18 mouse cellular contexts compared by ENCODE assay signal in the genomic region with DNA sequence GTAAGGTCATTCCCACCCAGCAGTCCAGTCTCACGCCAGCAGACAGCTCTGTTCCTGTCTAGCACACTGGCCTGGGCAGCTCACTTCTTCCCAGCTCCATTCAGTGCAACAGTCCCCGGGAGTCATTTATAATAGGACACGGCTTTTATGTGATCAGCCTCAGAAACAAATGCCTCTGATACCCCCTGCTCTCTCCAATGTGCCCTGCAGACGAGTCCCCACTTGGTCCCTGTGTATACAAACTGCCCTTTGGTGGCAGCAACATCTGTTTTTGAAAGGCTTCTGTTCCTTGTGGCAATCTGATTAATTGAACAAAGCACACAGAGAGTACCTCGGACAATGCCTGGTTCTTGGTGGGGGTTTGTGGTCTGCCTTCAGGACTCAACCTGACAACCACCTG. TPM values are rescaled to one million over a fixed set of nuclear protein-coding genes. Genes with fewer than 3 reads are reported as not detected.
DNase-seq lines count a peak whose midpoint lies in the region; ATAC-seq and TF ChIP-seq lines count a peak whose summit lies in the region.
"Had no signal": no experiment of that assay in that cellular context is flagged by ENCODE, and none has a peak within 500 bp of the region (broad histone marks: within the 10 kb centered on the region; RNA-seq: fewer than 3 reads in every experiment).

No protein-coding gene starts in this region.

- H3K4me3 ChIP-seq in stomach, embryonic 14.5 days (ENCODE audit: low read depth, low read length): no peak overlapping the region
- no peak overlapping the region for H3K4me3 ChIP-seq in stomach, postnatal 0 days (ENCODE audit: low read depth, low read length)
- no peak overlapping the region for H3K4me3 ChIP-seq in midbrain, embryonic 16.5 days (ENCODE audit: low read depth, low read length)
- no peak overlapping the region for H3K4me3 ChIP-seq in kidney, embryonic 16.5 days (ENCODE audit: low read length)
- H3K4me3 ChIP-seq: embryonic facial prominence, embryonic 12.5 days had no signal

- no peaks in the 10 kb centered on the region for H3K9me3 ChIP-seq in stomach, embryonic 14.5 days (ENCODE audit: control insufficient read depth, low read depth, low read length)
- no peaks in the 10 kb centered on the region for H3K9me3 ChIP-seq in stomach, postnatal 0 days (ENCODE audit: control insufficient read depth, low read length)
- no peaks in the 10 kb centered on the region for H3K9me3 ChIP-seq in midbrain, embryonic 16.5 days (replicated peaks; ENCODE audit: control insufficient read depth, low read length, poor library complexity, severe bottlenecking)
- H3K9me3 ChIP-seq in kidney, embryonic 16.5 days (ENCODE audit: low read length): no peaks in the 10 kb centered on the region
- H3K9me3 ChIP-seq: embryonic facial prominence, embryonic 12.5 days had no signal

- TF ChIP-seq EP300 in stomach, postnatal 0 days (optimal IDR thresholded peaks at IDR 0.05): no peak

- peaks cover 23% of the 10 kb centered on the region for H3K4me1 ChIP-seq in stomach, embryonic 14.5 days (ENCODE audit: control insufficient read depth, insufficient read depth, low read length)
- no peaks in the 10 kb centered on the region for H3K4me1 ChIP-seq in stomach, postnatal 0 days (replicated peaks; ENCODE audit: control insufficient read depth, insufficient read depth)
- H3K4me1 ChIP-seq in midbrain, embryonic 16.5 days (ENCODE audit: control insufficient read depth, insufficient read depth, low read length): peaks cover 15% of the 10 kb centered on the region
- peaks cover 15% of the 10 kb centered on the region for H3K4me1 ChIP-seq in kidney, embryonic 16.5 days (ENCODE audit: insufficient read depth, low read length)

- 18% methylated on average over 5 of the region's 5 CpGs for WGBS in stomach, embryonic 14.5 days
- 32% methylated on average over 5 of the region's 5 CpGs for WGBS in stomach, postnatal 0 days
- 11% methylated on average over 5 of the region's 5 CpGs for WGBS in midbrain, embryonic 16.5 days
- WGBS in kidney, embryonic 16.5 days: 31% methylated on average over 5 of the region's 5 CpGs

- H3K27ac ChIP-seq in stomach, embryonic 14.5 days (ENCODE audit: low read length): peak overlapping the region; percentile 69; the same call in 1 of the 2 replicates
- H3K27ac ChIP-seq in stomach, postnatal 0 days (replicated peaks): no peak overlapping the region
- H3K27ac ChIP-seq in midbrain, embryonic 16.5 days (ENCODE audit: low read length): no peak overlapping the region
- no peak overlapping the region for H3K27ac ChIP-seq in kidney, embryonic 16.5 days (ENCODE audit: low read length)
- H3K27ac ChIP-seq: embryonic facial prominence, embryonic 12.5 days had no signal

- no peak for ATAC-seq in stomach, embryonic 14.5 days (ENCODE audit: insufficient number of reproducible peaks, insufficient read depth, low FRiP score, low read depth)
- no peak for ATAC-seq in stomach, postnatal 0 days (ENCODE audit: low FRiP score, low TSS enrichment)
- ATAC-seq in midbrain, embryonic 16.5 days: no peak
- ATAC-seq in kidney, embryonic 16.5 days (ENCODE audit: low FRiP score, low TSS enrichment): no peak
- ATAC-seq: Patski had no signal

- no peak for TF ChIP-seq CTCF in stomach, postnatal 0 days (IDR thresholded peaks at IDR 0.05; ENCODE audit: low read depth)

- H3K27me3 ChIP-seq in stomach, embryonic 14.5 days (ENCODE audit: control insufficient read depth, insufficient read depth, low read length): no peaks in the 10 kb centered on the region
- no peaks in the 10 kb centered on the region for H3K27me3 ChIP-seq in stomach, postnatal 0 days (ENCODE audit: control insufficient read depth, insufficient read depth, low read length)
- peaks cover 21% of the 10 kb centered on the region for H3K27me3 ChIP-seq in midbrain, embryonic 16.5 days (ENCODE audit: control insufficient read depth, insufficient read depth, low read depth, low read length)
- H3K27me3 ChIP-seq in kidney, embryonic 16.5 days (ENCODE audit: insufficient read depth, low read length): peaks cover 21% of the 10 kb centered on the region
- H3K27me3 ChIP-seq: CH12.LX, Patski had no signal

- no peaks in the 10 kb centered on the region for H3K36me3 ChIP-seq in stomach, embryonic 14.5 days (ENCODE audit: control insufficient read depth, insufficient read depth, low read length)
- H3K36me3 ChIP-seq in stomach, postnatal 0 days (ENCODE audit: control insufficient read depth, insufficient read depth, low read length): no peaks in the 10 kb centered on the region
- H3K36me3 ChIP-seq in midbrain, embryonic 16.5 days (ENCODE audit: control insufficient read depth, insufficient read depth, low read length): no peaks in the 10 kb centered on the region
- no peaks in the 10 kb centered on the region for H3K36me3 ChIP-seq in kidney, embryonic 16.5 days (ENCODE audit: insufficient read depth, low read length)
- H3K36me3 ChIP-seq: embryonic facial prominence, embryonic 12.5 days had no signal

- no peak overlapping the region for H3K9ac ChIP-seq in stomach, embryonic 14.5 days (replicated peaks; ENCODE audit: low read depth, low read length)
- H3K9ac ChIP-seq in stomach, postnatal 0 days (ENCODE audit: low read length): no peak overlapping the region
- H3K9ac ChIP-seq in midbrain, embryonic 16.5 days (ENCODE audit: low read depth, low read length): no peak overlapping the region
- H3K9ac ChIP-seq in kidney, embryonic 16.5 days (replicated peaks; ENCODE audit: low read length): no peak overlapping the region
- H3K9ac ChIP-seq: embryonic facial prominence, embryonic 12.5 days; lung, embryonic 14.5 days had no signal

- no peak overlapping the region for H3K4me2 ChIP-seq in stomach, embryonic 14.5 days (replicated peaks; ENCODE audit: low read depth, low read length)
- no peak overlapping the region for H3K4me2 ChIP-seq in stomach, postnatal 0 days (replicated peaks; ENCODE audit: low read depth)
- H3K4me2 ChIP-seq in midbrain, embryonic 16.5 days (ENCODE audit: low read length): peak overlapping the region; percentile 12; the same call in 1 of the 2 replicates
- H3K4me2 ChIP-seq in kidney, embryonic 16.5 days (replicated peaks; ENCODE audit: low read depth, low read length): no peak overlapping the region

- peak; percentile 56 for DNase-seq in embryo, embryonic 10 days (ENCODE audit: low spot score)
- DNase-seq in embryo, embryonic 9.5 days (ENCODE audit: extremely low spot score): no peak
- DNase-seq in stomach, postnatal 0 days (ENCODE audit: low spot score): no peak
- DNase-seq in lung, postnatal 10 days: no peak
- DNase-seq in ovary, postnatal 14 days (ENCODE audit: low spot score): no peak
- DNase-seq: cerebellum, adult 2 months; gastrocnemius, postnatal 25 days; heart, postnatal 4 days; kidney, adult 8-10 months; liver; thymus, postnatal 25 days had no signal

RNA-seq across cellular contexts. Expression of gene Ntn1, which starts 22.2 kb away (rescaled TPM):
- polyA plus RNA-seq in stomach, embryonic 14.5 days (2014; fragmentation: Nextera tagmentation; extraction: Ambion mirVana): 8.7 and 10.9 TPM in 2 replicates
- polyA plus RNA-seq in stomach, postnatal 0 days (2015; fragmentation: Nextera tagmentation; extraction: Ambion mirVana): 7.4 and 8.5 TPM in 2 replicates
- 15.8 and 16.1 TPM in 2 replicates for polyA plus RNA-seq in midbrain, embryonic 16.5 days (2015; fragmentation: Nextera tagmentation; extraction: Ambion mirVana)
- polyA plus RNA-seq in kidney, embryonic 16.5 days (2015; fragmentation: Nextera tagmentation; extraction: Ambion mirVana): 13.6 and 15.4 TPM in 2 replicates

RNA-seq across cellular contexts. Expression of gene Pik3r5, which starts 53.5 kb away (rescaled TPM):
- 1.1 and 1.3 TPM in 2 replicates for polyA plus RNA-seq in stomach, embryonic 14.5 days (2014; fragmentation: Nextera tagmentation; extraction: Ambion mirVana)
- polyA plus RNA-seq in stomach, postnatal 0 days (2015; fragmentation: Nextera tagmentation; extraction: Ambion mirVana): 0.24 and 0.36 TPM in 2 replicates
- 0.21 and 0.24 TPM in 2 replicates for polyA plus RNA-seq in midbrain, embryonic 16.5 days (2015; fragmentation: Nextera tagmentation; extraction: Ambion mirVana)
- 0.27 and 0.77 TPM in 2 replicates for polyA plus RNA-seq in kidney, embryonic 16.5 days (2015; fragmentation: Nextera tagmentation; extraction: Ambion mirVana)
